Mouse (Mus musculus) heart, postnatal 36 days (tissue): ENCODE data around the gene Setd4. TPM values are rescaled to one million over a fixed set of nuclear protein-coding genes. Genes with fewer than 3 reads are reported as not detected.

Experiments used
- DNase-seq, 2 experiments: peaks; one replicate each; pipeline ENCODE4 v3.0.0; 2021 to 2022
- intact Hi-C: fragments of 180-260 bp; cut with DNase I; formaldehyde crosslinking; loops from one replicate; pipeline ENCODE4 v1.15.1; 2025
- total RNA-seq, 2 experiments: library from RNA; stranded (reverse); gene quantifications; 2 replicates each; pipeline ENCODE4 v1.2.3; 2021

Gene Setd4
- total RNA-seq, 2 experiments from 2014 or later: 1.3 to 3.0 TPM

- intact Hi-C loops: loop anchor here (10.0 kb wide), 1 partner anchor 854 kb away; no protein-coding TSS in a partner anchor
- DNase-seq: no peak
These were observed 54.6 kb downstream of the Setd4 start for GRCm38 (mm10) chr16:93549287-93549686.

DNA sequence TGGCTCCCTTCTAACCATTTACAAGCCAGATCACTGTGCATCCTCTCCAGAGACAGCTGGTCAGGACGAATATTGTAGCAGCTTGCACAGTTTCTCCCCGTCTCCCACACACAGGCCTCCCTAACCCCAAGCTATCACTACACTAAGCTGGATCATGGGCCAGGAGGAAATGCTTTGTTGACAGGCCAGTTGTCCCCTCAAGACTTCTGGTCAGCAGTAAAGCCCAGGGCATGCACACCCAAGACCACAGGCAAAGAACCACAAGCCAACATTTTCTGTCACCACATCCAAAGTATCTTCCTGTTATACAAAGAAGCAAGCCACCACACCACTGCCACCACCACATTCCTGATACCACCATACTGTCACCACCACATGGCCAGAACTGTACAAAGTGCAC, 55.8 kb downstream of the Setd4 start:
- intact Hi-C loops: loop anchor here (10.0 kb wide), 1 partner anchor 853 kb away; no protein-coding TSS in a partner anchor
- no peak for DNase-seq

DNA sequence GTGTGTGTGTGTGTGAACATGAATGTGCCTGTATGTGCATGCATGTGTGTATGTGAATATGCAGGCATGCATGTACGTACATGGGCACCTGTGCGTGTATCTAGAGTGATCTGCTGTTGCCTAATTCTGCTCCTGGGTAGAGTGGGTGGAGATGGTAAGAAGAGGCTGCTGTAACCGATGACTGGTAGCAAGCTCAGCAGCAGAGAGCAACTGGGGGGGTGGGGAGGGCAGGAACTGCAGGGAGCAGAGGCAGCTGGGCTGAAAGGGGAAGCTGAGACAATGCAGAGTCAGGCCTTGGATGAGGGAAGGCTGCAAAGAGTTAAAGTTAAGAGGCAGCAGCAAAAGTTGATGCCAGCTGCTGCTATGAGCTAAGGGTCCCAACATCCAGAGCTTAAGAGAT, 56.7 kb downstream of the Setd4 start:
- no peak for DNase-seq
- intact Hi-C loops: loop anchor here (10.0 kb wide), 1 partner anchor 852 kb away; no protein-coding TSS in a partner anchor

- DNase-seq: no peak
- intact Hi-C loops: loop anchor here (10.0 kb wide), 1 partner anchor 852 kb away; no protein-coding TSS in a partner anchor
These were observed 57.4 kb downstream of the Setd4 start for GRCm38 (mm10) chr16:93546354-93546965.

GRCm38 (mm10) chr16:93544931-93545330, 58.9 kb downstream of the Setd4 start:
- DNase-seq: no peak
- intact Hi-C loops: loop anchor here (5.0 to 10.0 kb wide), 3 partner anchors 88 to 1033 kb away; no protein-coding TSS in a partner anchor

GRCm38 (mm10) chr16:93543704-93544103, 60.2 kb downstream of the Setd4 start:
- intact Hi-C loops: loop anchor here (1.0 to 10.0 kb wide), 4 partner anchors 86 to 1031 kb away; no protein-coding TSS in a partner anchor
- peak; percentile 44 to 46 for DNase-seq

GRCm38 (mm10) chr16:93539891-93540290, 64.0 kb downstream of the Setd4 start:
- DNase-seq: no peak

DNA sequence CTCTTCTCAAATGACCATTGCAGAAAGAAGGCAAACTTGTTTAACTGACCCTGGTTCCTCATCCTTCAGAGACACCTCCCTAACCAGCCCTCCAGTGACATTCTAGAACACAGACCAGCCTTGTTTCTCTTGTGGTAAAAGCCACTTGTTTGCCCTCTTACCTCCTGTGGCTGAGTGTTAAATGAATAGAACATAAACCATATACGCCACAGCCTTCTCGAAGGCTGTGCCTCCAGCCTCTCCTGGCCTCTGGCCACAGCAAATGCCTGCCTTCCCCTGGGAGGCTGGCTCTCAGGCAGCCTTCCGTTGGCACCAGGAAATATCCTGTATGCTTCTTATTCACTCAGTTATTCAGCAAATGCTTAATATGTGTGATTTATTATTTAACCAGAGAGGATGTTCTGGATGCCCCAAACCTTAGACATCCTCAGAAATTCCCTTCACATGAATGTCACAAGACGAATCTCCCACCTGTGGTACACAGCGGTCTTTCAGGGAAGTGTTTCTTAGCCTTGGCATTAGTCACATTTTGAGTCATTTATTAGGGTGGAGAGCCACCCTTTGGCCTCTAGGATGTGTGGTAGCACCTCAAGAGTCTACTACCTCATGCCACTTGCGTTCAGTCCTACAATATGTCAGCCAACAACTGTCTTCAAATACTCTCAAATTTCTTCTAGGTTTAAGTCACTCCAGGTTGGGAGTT, 68.6 kb downstream of the Setd4 start:
- intact Hi-C loops: no loop called here
- DNase-seq: no peak

More at GRCm38 (mm10) chr16:93539891-93540290, 64.0 kb downstream of the Setd4 start:
- intact Hi-C loops: loop anchor here (5.0 to 10.0 kb wide), 3 partner anchors 83 to 1028 kb away; no protein-coding TSS in a partner anchor

Other genes starting within 250 kb of the Setd4 start
- gene Cbr1, start 1.8 kb upstream of the Setd4 start, total RNA-seq: 10 to 100 TPM; 25.5 to 26.2 TPM
- under 1 TPM; 0.68 to 0.94 TPM for gene Gm5678, start 24.0 kb upstream of the Setd4 start, total RNA-seq
- gene Cbr3, start 79.2 kb upstream of the Setd4 start, total RNA-seq: 1 to 10 TPM; 2.9 to 3.6 TPM
- 10 to 100 TPM; 16.8 to 18.1 TPM for gene Dop1b, start 107.8 kb upstream of the Setd4 start, total RNA-seq
- gene Morc3, start 228.1 kb upstream of the Setd4 start, total RNA-seq: 10 to 100 TPM; 14.9 to 18.0 TPM